Mouse (Mus musculus) liver, postnatal 0 days (tissue): ENCODE measurements around the gene 4921501E09Rik. TPM values are rescaled to one million over a fixed set of nuclear protein-coding genes. Genes with fewer than 3 reads are reported as not detected.

ENCODE experiments used
- ATAC-seq: fragments of 200-750 bp; cut with Nextera tagmentation; 2 replicates; pipeline ENCODE4 v1.8.0; 2017; ENCODE audit warnings: mild to moderate bottlenecking, moderate library complexity
- DNase-seq: peaks from one replicate; pipeline ENCODE4 v3.0.0-alpha.2; 2016
- H3K27ac ChIP-seq: fragments of 300-500 bp; sonication (generic); 2 replicates; pipeline ENCODE4 v1.5.1; 2014; ENCODE audit warnings: antibody characterized with exemption, moderate library complexity, mild to moderate bottlenecking, low read depth
- H3K27me3 ChIP-seq: fragments of 300-500 bp; sonication (generic); 2 replicates; pipeline ENCODE4 v1.6.1; 2014; ENCODE audit warnings: low read length, control low read depth, mixed read lengths; ENCODE audit not compliant: insufficient read depth
- H3K36me3 ChIP-seq: fragments of 300-500 bp; sonication (generic); replicated peaks from 2 replicates; pipeline ENCODE4 v1.6.1; 2014; ENCODE audit warnings: mild to moderate bottlenecking, control low read depth, low read length, moderate library complexity, mixed read lengths; ENCODE audit not compliant: insufficient read depth
- H3K4me1 ChIP-seq: fragments of 300-500 bp; sonication (generic); 2 replicates; pipeline ENCODE4 v1.6.1; 2014; ENCODE audit warnings: antibody characterized with exemption, mild to moderate bottlenecking, control low read depth; ENCODE audit not compliant: insufficient read depth
- H3K4me2 ChIP-seq: fragments of 300-500 bp; sonication (generic); 2 replicates; pipeline ENCODE4 v1.6.1; 2014; ENCODE audit warnings: low read depth, mild to moderate bottlenecking, low read length, moderate library complexity, mixed read lengths
- H3K4me3 ChIP-seq: fragments of 300-500 bp; sonication (generic); 2 replicates; pipeline ENCODE4 v1.5.1; 2014; ENCODE audit warnings: low read depth, low read length
- H3K9ac ChIP-seq: fragments of 300-500 bp; sonication (generic); replicated peaks from 2 replicates; pipeline ENCODE4 v1.6.1; 2014; ENCODE audit warnings: mild to moderate bottlenecking, moderate library complexity
- H3K9me3 ChIP-seq: fragments of 300-500 bp; sonication (generic); 2 replicates; pipeline ENCODE4 v1.6.1; 2016; ENCODE audit warnings: mild to moderate bottlenecking, control low read depth, low read length, mixed read lengths
- CTCF ChIP-seq: sonication (generic); IDR thresholded peaks from 2 replicates; pipeline ENCODE4 v1.5.1; 2016; ENCODE audit warnings: antibody characterized with exemption, low read depth
- EP300 ChIP-seq: IDR thresholded peaks from 2 replicates; pipeline ENCODE4 v1.6.1; 2016; ENCODE audit warnings: antibody characterized with exemption, low read depth, mild to moderate bottlenecking
- WGBS: fragments of 180-500 bp; shearing (Covaris S2); extraction: QIAGEN DNeasy Blood & Tissue Kit; methylation state at CpG from one replicate; pipeline ENCODE4 v1.1.7; 2014; ENCODE audit not compliant: insufficient replicate concordance; 5-methylcytosine and 5-hydroxymethylcytosine counted together
- polyA plus RNA-seq: library from polyadenylated mRNA; unstranded; fragments of >200 nt; fragmentation: Nextera tagmentation; extraction: Ambion mirVana; gene quantifications from 2 replicates; pipeline ENCODE4 v1.2.1, GENCODE M21; 2015

Gene 4921501E09Rik
- polyA plus RNA-seq, result not detected in 2 replicates

GRCm38 (mm10) chr17:33067958-33068357 is at the start of gene 4921501E09Rik:
TSS of gene 4921501E09Rik (minus strand) at chr17:33068058.
- ATAC-seq (no peak), DNase-seq (no peak)
- WGBS, result 48% methylated on average over 1 of the region's 1 CpGs
- Histone ChIP-seq H3K4me1 (no peaks in the 10 kb centered on the region), H3K36me3 (no peaks in the 10 kb centered on the region), H3K4me3 (no peak within 1 kb of the TSS), H3K9me3 (no peaks in the 10 kb centered on the region), H3K27me3 (no peaks in the 10 kb centered on the region), H3K4me2 (no peak within 1 kb of the TSS), H3K9ac (no peak within 1 kb of the TSS), H3K27ac (no peak within 1 kb of the TSS)
- TF ChIP-seq CTCF, result no peak
- TF ChIP-seq EP300, result no peak

GRCm38 (mm10) chr17:33097396-33097795 is 29.5 kb upstream of the 4921501E09Rik start:
- no peaks in the 10 kb centered on the region for H3K27me3 ChIP-seq
- no peak overlapping the region for H3K9ac ChIP-seq
- no peak for DNase-seq
- ATAC-seq, result no peak
- 76% methylated on average over 2 of the region's 2 CpGs for WGBS
- no peak for TF ChIP-seq EP300
- H3K36me3 ChIP-seq, result no peaks in the 10 kb centered on the region
- H3K9me3 ChIP-seq, result no peaks in the 10 kb centered on the region
- no peak overlapping the region for H3K27ac ChIP-seq
- no peak overlapping the region for H3K4me3 ChIP-seq
- H3K4me2 ChIP-seq, result no peak overlapping the region
- H3K4me1 ChIP-seq, result peaks cover 8% of the 10 kb centered on the region; the same call in 1 of the 2 replicates

- Histone ChIP-seq H3K36me3 (no peaks in the 10 kb centered on the region), H3K9me3 (no peaks in the 10 kb centered on the region), H3K4me3 (peak overlapping the region; percentile 74), H3K4me2 (peak overlapping the region; percentile 77), H3K27ac (peak overlapping the region; percentile 86), H3K27me3 (no peaks in the 10 kb centered on the region), H3K4me1 (peaks cover 12% of the 10 kb centered on the region; the same call in 1 of the 2 replicates), H3K9ac (peak overlapping the region; percentile 69)
- ATAC-seq (peak; percentile 64), DNase-seq (peak; percentile 76)
- 2% methylated on average over 31 of the region's 31 CpGs for WGBS
- TF ChIP-seq CTCF (no peak), EP300 (no peak)
Measured at GRCm38 (mm10) chr17:33092391-33093193, 24.7 kb upstream of the 4921501E09Rik start.

- 85% methylated on average over 1 of the region's 1 CpGs for WGBS
- no peaks in the 10 kb centered on the region for H3K9me3 ChIP-seq
- TF ChIP-seq EP300 (no peak), CTCF (no peak)
- ATAC-seq (no peak), DNase-seq (no peak)
- H3K27ac ChIP-seq, result no peak overlapping the region
- no peaks in the 10 kb centered on the region for H3K36me3 ChIP-seq
- H3K4me3 ChIP-seq, result no peak overlapping the region
- no peak overlapping the region for H3K4me2 ChIP-seq
- no peak overlapping the region for H3K9ac ChIP-seq
- H3K4me1 ChIP-seq, result peaks cover 12% of the 10 kb centered on the region; the same call in 1 of the 2 replicates
- H3K27me3 ChIP-seq, result no peaks in the 10 kb centered on the region
Measured at GRCm38 (mm10) chr17:33091630-33092029, 23.8 kb upstream of the 4921501E09Rik start.

- no peaks in the 10 kb centered on the region for H3K27me3 ChIP-seq
- H3K9me3 ChIP-seq, result no peaks in the 10 kb centered on the region
- WGBS, result 4% methylated on average over 31 of the region's 34 CpGs
- H3K4me1 ChIP-seq, result peaks cover 12% of the 10 kb centered on the region; the same call in 1 of the 2 replicates
- H3K4me3 ChIP-seq, result peak within 1 kb of the TSS; percentile 67
- ATAC-seq, result peak; percentile 93
- TF ChIP-seq CTCF, result no peak
- no peak for TF ChIP-seq EP300
- peak within 1 kb of the TSS; percentile 86 for H3K4me2 ChIP-seq
- peak within 1 kb of the TSS; percentile 95 for H3K27ac ChIP-seq
- peak within 1 kb of the TSS; percentile 70 for H3K9ac ChIP-seq
- DNase-seq, result peak; percentile 89
- no peaks in the 10 kb centered on the region for H3K36me3 ChIP-seq
Measured at GRCm38 (mm10) chr17:33089220-33089949, 21.5 kb upstream of the 4921501E09Rik start, which contains the start of gene Zfp563. TSS of gene Zfp563 (plus strand) at chr17:33089310.

- Histone ChIP-seq H3K9ac (no peak overlapping the region), H3K4me2 (no peak overlapping the region), H3K9me3 (no peaks in the 10 kb centered on the region), H3K36me3 (no peaks in the 10 kb centered on the region), H3K4me1 (no peaks in the 10 kb centered on the region), H3K27ac (no peak overlapping the region), H3K27me3 (no peaks in the 10 kb centered on the region), H3K4me3 (no peak overlapping the region)
- WGBS, result 4% methylated on average over 1 of the region's 1 CpGs
- no peak for TF ChIP-seq CTCF
- no peak for TF ChIP-seq EP300
- ATAC-seq, result no peak
- no peak for DNase-seq
Measured at GRCm38 (mm10) chr17:33063001-33063400, 4.9 kb downstream of the 4921501E09Rik start.
